Mouse (Mus musculus): ENCODE results near the gene Cntrl.

Gene Cntrl

DNA sequence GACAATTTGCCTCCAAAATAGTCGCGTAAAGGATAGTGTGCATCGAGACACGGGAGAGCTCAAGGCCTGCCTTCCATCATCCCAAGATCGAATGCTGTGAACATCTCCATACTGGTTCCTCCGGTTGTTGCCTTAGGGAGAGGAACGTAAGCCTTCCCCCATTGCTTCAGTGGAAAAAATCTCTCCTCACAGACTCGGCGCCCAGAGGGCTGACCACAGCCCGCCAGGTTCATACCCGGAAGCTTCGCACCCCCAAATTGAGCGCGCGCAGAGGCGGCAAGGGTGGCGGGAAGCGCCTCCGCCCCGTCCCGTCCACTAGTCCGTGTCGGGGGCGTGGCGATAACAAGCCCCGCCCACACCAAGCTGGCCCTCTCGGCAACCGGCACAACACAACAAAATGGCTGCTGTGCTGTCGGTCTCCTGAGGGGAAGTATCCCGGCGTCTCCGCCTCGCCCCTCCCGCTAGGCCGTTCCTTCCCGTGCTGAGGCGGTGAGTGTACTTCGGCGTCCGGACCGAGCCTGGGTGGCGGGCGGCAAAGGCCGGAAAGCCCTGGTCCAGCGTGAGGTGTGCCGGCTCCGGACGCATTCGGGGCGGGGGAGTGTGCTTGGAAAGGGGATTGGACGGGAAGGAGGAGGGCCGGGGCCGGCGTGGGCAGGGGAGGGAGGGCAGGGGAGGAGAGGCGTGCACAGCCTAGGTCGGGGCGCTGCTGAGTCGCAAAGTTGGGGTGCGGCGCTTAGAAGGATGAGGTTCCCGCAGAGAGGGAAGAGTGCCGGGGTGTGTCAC lies at the start of gene Cntrl:
TSS of gene Cntrl (plus strand) at position 352 of the 783 bp plus-strand sequence.
- DNase-seq: peak; percentile 93 to 95

DNA sequence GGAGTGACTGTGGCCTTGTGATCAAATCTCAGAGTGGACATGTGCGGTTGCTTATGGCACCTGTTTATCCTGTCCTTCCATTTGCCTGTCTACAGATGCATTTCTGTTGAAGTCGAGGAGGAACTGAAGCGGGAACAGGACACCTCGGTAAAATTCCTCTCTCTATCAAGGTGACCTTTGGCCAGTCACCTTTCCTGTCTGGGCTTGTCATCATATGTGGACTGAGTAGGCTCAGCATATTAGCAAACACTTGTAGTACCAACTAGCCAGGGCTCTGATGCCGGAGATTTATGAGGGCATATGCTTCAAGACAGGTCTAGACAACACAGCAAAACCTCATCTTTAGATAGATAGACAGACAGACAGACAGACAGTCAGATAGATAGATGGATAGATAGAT lies 49.0 kb upstream of the Cntrl start:
- no peak for DNase-seq

DNA sequence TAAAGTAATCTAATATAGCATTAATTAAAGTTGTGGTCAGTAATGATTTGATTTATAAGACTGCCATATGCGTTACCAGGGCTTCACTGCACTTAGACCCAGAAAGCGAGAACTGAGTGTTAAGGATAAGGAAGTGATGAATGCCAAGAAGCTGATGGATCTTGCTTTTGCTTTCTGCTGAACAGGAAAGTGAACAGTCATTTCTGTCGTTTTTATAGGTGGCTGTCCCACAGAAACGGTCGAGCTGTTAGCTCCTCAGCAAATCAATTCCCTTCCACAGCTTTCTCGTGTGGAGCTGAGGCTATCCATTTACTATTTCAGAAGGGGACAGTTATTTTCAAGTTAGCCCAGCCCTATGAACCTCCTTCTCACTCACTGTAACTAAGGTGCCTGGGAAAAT lies 48.4 kb upstream of the Cntrl start:
- DNase-seq: no peak

DNA sequence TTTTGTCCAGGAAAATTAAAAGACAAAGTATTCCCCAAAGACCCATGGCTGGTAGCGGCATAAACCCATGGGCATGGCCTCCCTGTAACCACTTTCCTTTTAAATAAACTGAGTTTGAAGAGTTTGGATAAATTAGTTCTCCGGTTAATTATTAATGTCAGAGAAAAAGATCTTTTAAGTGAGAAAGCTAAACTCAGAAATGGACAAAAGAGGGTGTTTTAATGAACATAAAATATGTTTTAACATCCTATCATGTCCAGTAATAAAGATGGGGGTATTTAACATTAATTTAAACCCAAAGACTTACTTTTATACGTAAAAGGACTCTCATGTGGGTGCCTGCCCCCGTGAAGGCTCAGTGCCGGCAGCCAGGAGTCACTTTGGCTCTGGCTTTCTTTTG lies 48.0 kb upstream of the Cntrl start, which contains the start of gene Hc:
TSS of gene Hc (minus strand) at position 101 of the 400 bp plus-strand sequence.
- no peak for DNase-seq

DNA sequence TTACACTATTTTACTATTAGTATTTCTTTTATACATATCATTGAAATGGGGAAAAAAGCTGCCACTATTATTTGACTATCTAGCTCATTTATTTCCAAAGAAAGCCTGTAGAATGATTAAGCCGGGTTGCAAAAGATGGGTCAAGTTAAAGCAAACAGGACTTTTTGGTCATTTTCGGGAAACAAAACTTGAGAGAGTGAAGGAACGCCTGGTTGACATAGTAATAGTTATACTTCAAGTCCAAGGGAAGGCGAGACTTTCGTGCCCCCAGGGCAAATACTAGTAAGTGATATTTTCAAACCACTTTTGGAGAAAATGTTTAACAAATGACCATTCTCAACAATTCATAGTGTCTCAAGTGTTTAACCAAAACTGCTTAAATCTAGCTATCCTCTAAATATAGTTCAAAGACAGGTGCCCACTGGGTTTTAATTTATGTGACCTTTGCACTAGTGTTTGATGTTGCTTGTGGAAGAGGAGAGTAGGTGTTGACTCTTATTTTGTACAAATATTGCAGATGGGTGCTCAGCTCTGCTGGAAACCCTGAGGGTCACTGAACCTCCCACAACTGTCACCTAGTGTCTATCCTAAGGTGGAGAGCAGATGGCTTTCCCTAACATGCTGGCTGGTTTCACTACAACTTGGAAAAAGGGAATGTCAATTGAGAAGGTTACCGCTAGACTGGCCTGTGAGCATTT lies 45.8 kb upstream of the Cntrl start:
- DNase-seq: no peak

DNA sequence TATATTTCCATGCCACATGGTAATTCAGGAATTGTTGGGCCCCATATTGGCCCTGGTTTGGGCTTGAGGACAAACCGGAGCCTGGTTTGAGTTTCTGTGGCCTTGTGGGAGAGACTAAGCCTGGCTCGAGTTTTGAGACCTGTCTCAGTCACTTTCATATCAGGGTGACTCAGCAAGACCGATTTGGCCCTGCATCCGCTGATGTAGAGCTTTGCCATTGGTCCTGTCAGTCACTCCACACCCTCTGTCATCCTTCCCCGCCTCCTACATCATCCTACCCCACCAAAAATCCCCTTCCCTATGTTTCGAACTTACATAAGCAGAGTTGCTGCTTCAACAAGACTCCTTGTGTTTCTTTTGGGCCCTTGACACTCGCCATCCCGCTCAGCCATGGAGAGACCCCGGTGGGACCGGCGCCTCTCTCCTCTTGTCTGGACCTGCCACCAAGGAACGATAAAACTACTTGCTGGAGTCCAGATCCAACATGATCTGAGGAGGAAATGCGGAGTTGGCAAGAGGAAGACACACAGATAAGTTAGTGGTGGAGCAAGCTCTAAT lies 42.7 kb upstream of the Cntrl start:
- DNase-seq: no peak

DNA sequence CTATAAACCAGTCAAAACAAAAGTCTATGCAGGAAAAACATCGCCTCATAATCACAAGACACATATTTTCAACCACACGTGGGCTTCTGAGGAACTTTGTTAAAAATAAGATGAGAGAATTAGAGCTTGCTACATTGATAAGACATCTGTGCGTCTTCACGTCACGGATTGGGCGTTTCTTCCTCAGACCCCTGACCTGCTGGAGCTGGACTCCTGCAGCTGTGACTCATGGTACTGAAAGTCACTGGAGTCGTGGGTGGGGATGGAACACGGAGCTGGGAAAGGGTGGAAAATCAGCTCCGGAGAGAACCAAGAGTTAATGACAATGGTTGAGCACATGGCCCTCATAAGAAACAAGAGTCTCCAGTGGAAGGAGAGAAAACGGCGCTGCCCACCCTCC lies 42.2 kb upstream of the Cntrl start:
- DNase-seq: no peak

DNA sequence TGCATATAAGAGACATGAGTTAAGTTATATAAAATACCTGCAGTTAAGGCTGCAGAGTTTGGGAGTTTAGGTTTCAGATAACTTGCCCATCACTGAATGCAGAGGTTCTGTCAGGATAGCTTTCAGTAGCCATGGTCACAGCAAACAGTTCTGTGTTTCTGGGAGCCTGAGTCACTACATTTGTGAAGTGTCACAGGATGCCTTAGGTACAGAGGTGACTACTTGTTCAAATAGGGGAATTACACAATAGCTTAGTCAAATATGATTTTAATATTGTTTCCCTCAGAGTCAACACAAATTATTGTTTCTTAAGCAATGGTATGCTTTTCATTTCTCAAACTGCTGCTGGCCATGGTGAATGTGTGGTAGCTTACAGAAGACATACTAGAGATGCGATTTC lies 40.2 kb upstream of the Cntrl start:
- DNase-seq: no peak

DNA sequence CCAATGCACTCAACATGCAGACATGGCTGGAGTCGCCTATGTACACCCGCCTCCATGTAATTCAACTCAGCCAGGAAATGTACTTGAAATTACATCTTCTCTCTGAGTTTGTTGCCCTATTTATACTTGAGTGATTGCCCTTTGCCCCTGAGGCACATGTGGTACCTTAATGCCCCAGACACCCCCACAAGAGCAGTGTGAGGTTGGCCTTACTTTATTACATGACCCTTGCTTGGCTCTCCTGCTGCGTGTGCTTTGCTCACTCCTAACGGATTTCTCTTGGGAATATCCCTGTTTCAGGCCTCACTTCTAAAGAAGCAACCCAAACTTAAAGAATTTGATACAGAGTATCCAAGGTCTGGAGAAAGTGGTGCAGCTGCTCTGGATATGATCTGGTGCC lies 39.0 kb upstream of the Cntrl start:
- DNase-seq: no peak

DNA sequence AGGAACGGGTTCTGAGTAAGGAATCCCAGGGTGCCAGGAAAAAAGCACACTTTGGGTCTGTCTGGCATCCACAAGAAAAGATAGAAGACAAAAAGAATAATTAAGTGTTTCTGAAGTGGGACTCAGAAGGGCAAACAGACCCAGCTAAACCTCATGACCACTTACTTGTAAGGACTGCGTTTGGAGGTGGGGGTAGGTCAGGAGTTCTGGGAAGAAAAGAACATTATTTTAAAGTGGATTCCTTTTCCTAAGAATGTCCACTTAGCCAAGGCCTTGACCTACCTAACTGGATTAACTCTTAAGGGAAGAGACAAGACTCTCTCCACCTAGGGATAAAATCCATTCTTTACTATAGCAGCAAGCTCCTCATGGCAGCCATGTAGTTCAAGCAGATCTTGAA lies 36.7 kb upstream of the Cntrl start:
- DNase-seq: no peak

DNA sequence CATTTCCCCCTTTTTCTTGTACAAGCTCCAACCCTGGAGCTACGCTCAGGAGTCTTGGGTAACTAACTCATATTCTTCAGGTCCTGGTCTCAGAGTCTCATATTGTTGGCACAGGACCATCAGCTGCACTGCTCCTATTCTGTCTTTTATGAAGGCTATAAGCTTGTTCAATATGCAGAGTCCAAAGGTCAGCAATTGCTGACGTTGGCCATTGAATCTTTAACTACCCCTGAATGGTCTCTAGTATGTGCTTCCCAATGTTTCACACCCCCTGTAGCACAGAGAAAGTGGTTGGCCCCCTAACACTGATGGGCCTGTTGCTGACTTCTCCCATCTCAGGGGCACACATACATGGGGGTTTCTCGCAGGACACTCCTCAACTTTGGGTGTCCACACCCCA lies 35.0 kb upstream of the Cntrl start:
- DNase-seq: no peak

DNA sequence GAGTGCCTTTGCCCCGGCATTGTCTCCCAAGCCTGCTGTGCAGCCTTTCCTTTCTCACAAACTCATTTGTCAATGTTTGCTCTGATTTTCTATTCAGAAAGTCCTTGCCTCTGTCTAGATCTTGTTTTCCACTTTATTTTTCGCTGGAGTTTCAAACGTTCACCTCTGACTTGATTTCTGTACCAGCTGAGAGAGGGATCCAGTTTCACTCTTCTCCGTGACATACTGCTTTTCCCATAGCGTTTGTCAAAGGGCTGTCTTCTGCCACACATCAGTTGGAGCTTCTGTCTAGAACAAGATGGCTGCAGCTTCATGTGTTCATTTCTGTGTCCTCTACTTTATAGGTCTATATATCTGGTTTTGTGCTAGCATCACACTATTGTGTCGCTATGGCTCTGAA lies 30.1 kb upstream of the Cntrl start:
- DNase-seq: no peak

DNA sequence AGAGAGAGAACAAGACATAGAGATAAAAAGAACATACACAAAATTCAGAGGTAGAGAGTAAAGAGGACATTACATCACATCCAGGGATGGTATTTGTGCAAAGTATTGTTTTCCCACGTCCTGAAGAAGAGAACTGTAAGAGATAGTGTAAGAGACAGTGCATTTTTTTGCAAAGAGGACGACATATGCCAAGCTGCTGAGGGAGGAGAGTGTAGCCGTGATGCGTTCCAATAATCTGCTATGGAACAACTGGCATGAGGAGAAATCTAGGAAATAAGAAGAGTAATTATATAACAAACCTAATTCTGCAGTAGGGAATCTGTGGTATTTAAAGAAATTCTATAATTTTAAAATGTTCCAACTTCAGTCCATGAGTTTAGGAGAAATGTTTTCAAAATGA lies 21.9 kb upstream of the Cntrl start:
- DNase-seq: no peak

DNA sequence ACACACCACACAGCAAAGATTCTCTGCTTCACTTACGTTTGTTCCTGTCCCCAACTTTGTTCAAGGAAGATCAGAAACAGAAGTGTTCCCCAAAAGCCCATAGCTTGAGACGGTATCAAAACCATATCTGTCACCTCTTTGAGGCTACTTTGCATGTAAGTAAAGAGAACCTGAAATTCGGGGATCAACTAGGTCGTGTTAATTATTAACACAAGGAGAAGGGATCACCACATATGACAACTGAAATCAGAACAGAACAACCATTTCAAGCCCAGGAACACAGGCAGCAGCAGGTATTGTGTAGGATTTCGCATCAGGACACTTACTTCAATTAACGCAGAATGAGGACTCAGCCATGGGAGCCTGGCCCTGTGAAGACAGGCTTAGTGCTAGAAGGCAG lies 8.8 kb upstream of the Cntrl start:
- no peak for DNase-seq

DNA sequence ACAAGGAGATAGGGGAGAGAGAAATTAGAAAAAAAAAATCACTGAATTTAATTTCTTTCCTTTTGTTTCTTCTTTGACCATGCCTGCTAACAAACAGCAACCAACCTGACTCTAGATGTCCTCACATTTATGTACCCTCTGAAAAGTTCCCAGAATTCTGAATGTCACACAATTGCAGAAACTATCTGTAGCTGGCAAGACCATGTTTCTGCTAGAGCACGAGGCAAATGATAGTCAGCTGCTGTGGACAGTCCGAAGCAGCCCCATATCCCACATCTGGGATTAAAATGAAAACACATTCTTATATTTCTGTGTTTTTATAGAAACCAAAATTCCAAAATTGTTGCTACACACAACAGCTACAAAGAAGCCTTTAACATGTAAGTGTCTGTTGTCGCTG lies 7.8 kb upstream of the Cntrl start, which contains the start of gene AI182371:
TSS of gene AI182371 (minus strand) at position 101 of the 400 bp plus-strand sequence.
- no peak for DNase-seq

DNA sequence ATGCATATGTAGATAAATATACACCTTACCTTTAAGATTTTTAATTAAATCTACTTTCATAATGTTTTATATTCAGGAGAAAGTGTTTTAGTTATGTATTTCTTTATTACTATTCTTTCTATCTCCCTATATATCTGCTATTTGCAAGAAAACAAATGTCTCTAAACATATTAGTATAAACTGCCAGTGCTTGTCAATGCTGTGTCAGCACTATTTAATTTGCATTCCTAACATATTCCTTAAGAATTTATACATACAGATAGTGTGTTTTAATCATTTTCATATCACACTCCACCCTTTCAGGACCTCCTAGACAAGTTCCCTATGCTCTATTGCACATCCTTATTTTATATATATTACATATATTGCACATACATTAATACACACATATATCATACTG lies 6.5 kb upstream of the Cntrl start:
- no peak for DNase-seq

DNA sequence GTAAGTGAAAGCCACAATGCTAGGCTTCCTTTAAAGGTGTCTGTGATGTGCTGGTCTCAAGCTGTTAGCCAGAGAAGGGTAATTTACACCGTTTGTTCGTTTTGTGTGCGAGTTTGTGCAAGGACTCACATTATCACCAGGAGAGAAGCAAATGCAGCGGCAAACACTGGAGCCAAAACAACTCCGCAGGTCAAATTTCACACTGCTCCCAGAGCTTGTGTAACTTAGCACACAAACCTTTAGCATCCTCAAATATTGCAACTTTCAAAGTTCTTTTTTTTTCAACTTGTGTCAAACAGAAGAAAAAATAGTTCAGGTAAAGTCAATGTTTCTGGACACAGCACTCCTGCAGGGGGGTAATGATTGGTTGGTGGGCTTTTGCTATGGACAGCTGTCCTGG lies 5.7 kb upstream of the Cntrl start:
- DNase-seq: no peak

DNA sequence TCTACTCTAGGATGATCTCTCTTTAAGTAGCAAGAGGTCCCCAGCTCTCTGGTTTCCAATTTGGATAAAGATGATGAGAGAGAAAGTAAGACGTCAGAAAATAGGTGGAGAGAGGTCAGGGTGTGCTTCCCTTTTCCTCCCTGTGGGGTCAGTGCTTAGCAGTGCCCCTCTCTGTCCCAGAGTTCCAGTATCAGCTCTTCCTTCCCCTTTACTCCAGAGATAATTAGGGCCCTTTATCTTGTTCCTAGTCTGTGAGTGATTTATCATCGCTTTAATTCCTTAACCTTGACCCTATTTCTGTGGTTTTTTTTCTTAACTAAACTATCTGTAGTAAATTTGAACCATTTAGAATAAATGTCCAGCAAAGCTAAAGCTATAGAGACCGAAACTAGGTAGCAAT lies 4.4 kb upstream of the Cntrl start:
- DNase-seq: no peak

DNA sequence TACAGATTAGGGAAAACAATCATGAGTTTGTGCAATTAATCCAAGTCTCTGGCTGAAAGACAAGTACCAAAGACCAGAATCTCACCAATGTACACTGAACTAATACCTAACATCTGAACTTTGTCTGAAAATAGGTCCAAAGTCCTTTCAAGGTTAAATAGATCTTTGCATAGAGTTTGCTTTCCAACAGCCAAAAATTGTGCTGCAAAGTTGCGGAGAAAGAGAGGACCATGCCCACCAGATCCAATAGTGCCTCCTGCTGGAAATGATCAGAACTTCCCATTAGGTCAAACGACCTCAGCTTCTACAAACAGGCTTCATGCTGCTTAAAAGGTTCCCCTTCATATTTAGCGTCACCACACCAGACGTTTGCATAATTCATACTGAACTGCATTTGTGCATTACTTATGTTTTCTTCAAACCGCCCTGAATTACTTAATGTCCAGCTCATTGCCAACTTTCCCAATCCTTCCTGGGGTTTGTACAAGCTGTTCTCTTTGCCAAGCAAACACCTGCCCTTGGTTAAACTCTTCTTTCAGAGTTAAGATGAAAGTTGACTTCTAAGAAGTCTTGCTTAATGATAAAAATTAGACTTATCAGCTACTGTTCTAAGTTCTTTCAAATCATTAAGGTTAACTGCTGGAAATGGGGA lies 1.2 kb upstream of the Cntrl start:
- peak; percentile 12 to 14 for DNase-seq

DNA sequence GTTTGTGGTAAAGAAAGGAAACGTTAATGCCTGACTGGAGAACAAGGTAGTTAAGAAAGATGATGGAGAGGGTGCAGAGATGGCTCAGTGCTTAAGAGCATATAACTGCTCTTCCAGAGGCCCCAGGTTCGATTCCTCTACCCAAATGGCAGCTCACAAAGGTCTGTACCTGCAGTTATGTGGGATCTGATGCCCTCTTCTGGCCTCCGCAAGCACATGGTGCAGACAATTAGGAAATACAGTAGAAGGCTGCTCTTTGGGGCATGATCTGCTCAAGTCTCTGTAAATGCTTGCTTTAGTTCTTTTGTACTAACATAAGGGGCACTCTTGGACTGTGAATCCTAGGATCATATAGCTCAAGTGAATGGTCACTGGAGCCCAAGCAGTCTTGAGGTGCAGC lies 580 bp upstream of the Cntrl start:
- DNase-seq: peak; percentile 45 to 50

DNA sequence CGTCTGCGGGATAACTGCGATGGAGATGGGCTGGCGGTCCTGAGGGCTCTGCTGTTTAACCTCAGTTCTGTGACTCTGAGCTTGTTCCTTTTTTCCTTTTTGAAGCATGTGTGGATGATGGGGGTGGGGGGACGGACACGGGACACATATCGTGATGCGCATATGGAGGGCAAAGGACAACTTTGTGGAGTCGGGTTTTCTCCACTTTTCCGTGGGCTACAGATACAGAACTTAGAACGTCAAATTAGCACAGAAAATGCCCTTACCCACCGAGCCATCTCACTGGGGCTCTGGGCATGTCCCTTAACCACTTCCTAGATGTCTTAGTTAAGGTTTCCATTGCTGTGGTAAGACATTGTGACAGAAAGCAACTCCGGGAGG lies 622 bp downstream of the Cntrl start:
- DNase-seq: no peak

DNA sequence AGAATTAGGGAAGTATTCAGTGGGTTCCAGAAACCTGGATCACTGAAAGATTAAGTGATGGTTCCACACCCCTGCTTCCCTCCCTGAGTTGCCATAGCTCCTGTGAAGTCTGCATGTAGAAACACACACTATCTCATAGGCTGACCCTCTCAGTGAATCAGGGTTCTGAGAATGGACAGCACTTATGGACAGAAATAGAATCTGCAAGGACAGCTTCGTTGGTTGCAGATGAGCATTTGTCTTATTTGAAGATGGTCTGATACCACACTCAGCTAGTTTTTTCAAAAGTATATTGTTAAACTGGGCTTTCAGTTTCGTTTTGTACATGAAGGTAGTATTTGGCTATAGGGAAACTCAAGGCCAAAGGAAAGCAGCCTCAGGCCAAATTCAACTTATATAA lies 1.2 kb downstream of the Cntrl start:
- no peak for DNase-seq

DNA sequence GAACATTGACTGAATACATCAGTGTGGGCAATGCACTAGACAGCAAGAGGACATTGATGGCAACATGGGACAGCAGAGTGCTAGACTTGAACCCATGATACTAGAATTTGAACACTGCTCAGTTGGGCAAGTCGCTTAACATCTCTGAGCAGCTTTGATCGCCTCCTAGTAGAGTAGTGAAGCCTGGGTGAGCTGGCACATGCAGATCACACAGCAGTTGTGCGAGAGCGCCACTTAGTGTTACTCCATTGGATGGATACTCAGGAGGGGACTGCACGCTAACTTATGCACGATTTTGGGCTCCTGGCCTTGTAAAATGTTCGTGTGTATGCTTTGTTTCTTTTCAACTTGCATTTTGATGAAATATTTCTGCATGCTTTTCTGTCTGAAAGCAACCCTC lies 15.4 kb downstream of the Cntrl start:
- DNase-seq: no peak

DNA sequence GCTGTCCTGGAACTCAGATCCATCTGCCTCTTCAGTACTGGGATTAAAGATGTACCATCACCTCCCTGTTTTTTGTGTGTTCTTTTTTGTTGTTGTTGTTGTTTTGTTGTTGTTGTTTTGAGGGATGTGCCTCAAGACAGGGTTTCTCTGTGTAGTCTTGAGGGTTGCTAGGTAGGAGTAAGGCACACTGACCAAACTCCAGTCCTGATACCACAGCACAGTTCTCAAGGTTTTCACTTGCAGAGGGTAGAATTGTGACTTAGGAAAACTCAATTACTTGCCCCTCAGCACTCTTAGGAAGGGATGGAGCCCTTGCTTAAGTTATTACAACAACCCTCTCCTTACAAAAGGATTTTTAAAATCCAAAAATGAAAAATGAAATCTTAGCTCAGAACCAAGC lies 22.2 kb downstream of the Cntrl start:
- DNase-seq: no peak
